Mouse (Mus musculus): ENCODE results near the gene Gm17416. TPM values are rescaled to one million over a fixed set of nuclear protein-coding genes. Genes with fewer than 3 reads are reported as not detected.

The Gm17416 gene
- not detected in 2 replicates for polyA plus RNA-seq (2014; fragmentation: Nextera tagmentation; extraction: Ambion mirVana)

DNA sequence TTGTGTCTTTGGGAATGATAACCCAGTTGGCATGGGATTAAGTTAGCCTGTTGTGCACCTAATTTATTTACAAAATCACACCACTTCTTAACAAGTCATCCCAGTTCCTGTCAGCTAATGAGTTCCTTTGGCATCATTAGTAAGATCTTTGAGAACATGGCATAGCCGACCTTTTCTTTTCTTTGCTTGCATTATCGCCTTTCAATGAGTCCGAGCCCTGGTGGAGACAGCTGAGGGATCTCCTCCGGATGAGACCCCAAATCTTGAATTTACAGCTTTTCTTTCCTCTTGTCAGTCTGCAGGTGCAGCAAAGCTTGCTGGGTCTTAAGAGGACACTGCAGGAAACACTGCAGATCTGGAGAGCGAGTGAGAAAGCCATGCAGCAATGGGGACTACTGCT lies at the start of gene Gm17416:
Gm17416 (plus strand) TSS at position 301 of the 400 bp plus-strand sequence.
- Histone ChIP-seq H3K9ac (replicated peaks; ENCODE audit: low read length) (no peak within 1 kb of the TSS), H3K27ac (replicated peaks; ENCODE audit: low read depth, low read length) (no peak within 1 kb of the TSS), H3K36me3 (replicated peaks; ENCODE audit: control insufficient read depth, insufficient read depth, low read depth, low read length) (no peaks in the 10 kb centered on the region), H3K27me3 (ENCODE audit: control insufficient read depth, insufficient read depth, low read length) (no peaks in the 10 kb centered on the region), H3K4me1 (ENCODE audit: control insufficient read depth, insufficient read depth, low read length) (no peaks in the 10 kb centered on the region), H3K9me3 (replicated peaks; ENCODE audit: control insufficient read depth, low read length) (no peaks in the 10 kb centered on the region), H3K4me2 (ENCODE audit: low read depth, low read length) (no peak within 1 kb of the TSS), H3K4me3 (ENCODE audit: low read depth, low read length) (no peak within 1 kb of the TSS)
- DNase-seq (ENCODE audit: low spot score) (no peak), ATAC-seq (replicated peaks; ENCODE audit: insufficient number of reproducible peaks, low FRiP score, low TSS enrichment, low read depth) (no peak)
- WGBS: 89% methylated on average over 5 of the region's 5 CpGs

- no peaks in the 10 kb centered on the region for H3K27me3 ChIP-seq (ENCODE audit: control insufficient read depth, insufficient read depth, low read length)
- H3K36me3 ChIP-seq (replicated peaks; ENCODE audit: control insufficient read depth, insufficient read depth, low read depth, low read length): no peaks in the 10 kb centered on the region
- DNase-seq (ENCODE audit: low spot score) (no peak), ATAC-seq (replicated peaks; ENCODE audit: insufficient number of reproducible peaks, low FRiP score, low TSS enrichment, low read depth) (no peak)
- WGBS: 56% methylated on average over 13 of the region's 13 CpGs
- no peak within 1 kb of the TSS for H3K4me3 ChIP-seq (ENCODE audit: low read depth, low read length)
- no peaks in the 10 kb centered on the region for H3K4me1 ChIP-seq (ENCODE audit: control insufficient read depth, insufficient read depth, low read length)
- no peak within 1 kb of the TSS for H3K4me2 ChIP-seq (ENCODE audit: low read depth, low read length)
- H3K27ac ChIP-seq (replicated peaks; ENCODE audit: low read depth, low read length): no peak within 1 kb of the TSS
- H3K9me3 ChIP-seq (replicated peaks; ENCODE audit: control insufficient read depth, low read length): no peaks in the 10 kb centered on the region
- no peak within 1 kb of the TSS for H3K9ac ChIP-seq (replicated peaks; ENCODE audit: low read length)
These were observed 29.0 kb upstream of the Gm17416 start, which contains the start of gene Defb29 for GRCm38 (mm10) chr2:152539944-152540710. Defb29 (minus strand) TSS chr2:152540098.

GRCm38 (mm10) chr2:152541979-152542378 lies 27.2 kb upstream of the Gm17416 start:
- H3K9ac ChIP-seq (replicated peaks; ENCODE audit: low read length): no peak overlapping the region
- ATAC-seq (replicated peaks; ENCODE audit: insufficient number of reproducible peaks, low FRiP score, low TSS enrichment, low read depth) (no peak), DNase-seq (ENCODE audit: low spot score) (no peak)
- H3K9me3 ChIP-seq (replicated peaks; ENCODE audit: control insufficient read depth, low read length): no peaks in the 10 kb centered on the region
- no peak overlapping the region for H3K4me2 ChIP-seq (ENCODE audit: low read depth, low read length)
- no peaks in the 10 kb centered on the region for H3K27me3 ChIP-seq (ENCODE audit: control insufficient read depth, insufficient read depth, low read length)
- WGBS: 86% methylated on average over 9 of the region's 9 CpGs
- H3K27ac ChIP-seq (replicated peaks; ENCODE audit: low read depth, low read length): no peak overlapping the region
- no peaks in the 10 kb centered on the region for H3K4me1 ChIP-seq (ENCODE audit: control insufficient read depth, insufficient read depth, low read length)
- H3K4me3 ChIP-seq (ENCODE audit: low read depth, low read length): no peak overlapping the region
- no peaks in the 10 kb centered on the region for H3K36me3 ChIP-seq (replicated peaks; ENCODE audit: control insufficient read depth, insufficient read depth, low read depth, low read length)

- H3K9ac ChIP-seq (replicated peaks; ENCODE audit: low read length): no peak overlapping the region
- H3K9me3 ChIP-seq (replicated peaks; ENCODE audit: control insufficient read depth, low read length): no peaks in the 10 kb centered on the region
- no peak for ATAC-seq (replicated peaks; ENCODE audit: insufficient number of reproducible peaks, low FRiP score, low TSS enrichment, low read depth)
- no peaks in the 10 kb centered on the region for H3K27me3 ChIP-seq (ENCODE audit: control insufficient read depth, insufficient read depth, low read length)
- no peak overlapping the region for H3K4me3 ChIP-seq (ENCODE audit: low read depth, low read length)
- WGBS: 73% methylated on average over 2 of the region's 2 CpGs
- H3K4me2 ChIP-seq (ENCODE audit: low read depth, low read length): no peak overlapping the region
- H3K27ac ChIP-seq (replicated peaks; ENCODE audit: low read depth, low read length): no peak overlapping the region
- no peaks in the 10 kb centered on the region for H3K36me3 ChIP-seq (replicated peaks; ENCODE audit: control insufficient read depth, insufficient read depth, low read depth, low read length)
- H3K4me1 ChIP-seq (ENCODE audit: control insufficient read depth, insufficient read depth, low read length): no peaks in the 10 kb centered on the region
- no peak for DNase-seq (ENCODE audit: low spot score)
These were observed 26.2 kb upstream of the Gm17416 start for GRCm38 (mm10) chr2:152542897-152543296.

DNA sequence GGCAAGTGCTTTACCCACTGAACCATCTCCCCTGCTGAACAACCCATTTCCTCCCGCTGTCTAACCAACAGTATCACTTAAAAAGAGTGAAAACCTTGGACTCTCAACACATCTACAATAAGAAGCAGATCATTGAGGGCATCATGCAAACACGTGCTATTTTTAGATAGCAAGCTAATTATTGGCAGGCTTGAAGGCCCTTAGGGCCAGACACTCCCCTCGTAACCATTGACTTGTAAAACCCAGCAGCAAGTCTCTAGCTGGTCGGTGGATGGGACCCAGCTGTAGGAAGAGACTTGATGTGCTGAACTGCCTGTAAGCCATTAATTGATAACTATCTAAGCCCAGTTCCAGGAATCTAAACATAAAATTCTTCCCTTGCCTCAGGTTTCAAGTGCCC lies 25.7 kb upstream of the Gm17416 start:
- H3K4me2 ChIP-seq (ENCODE audit: low read depth, low read length): no peak overlapping the region
- DNase-seq (ENCODE audit: low spot score) (no peak), ATAC-seq (replicated peaks; ENCODE audit: insufficient number of reproducible peaks, low FRiP score, low TSS enrichment, low read depth) (no peak)
- H3K9ac ChIP-seq (replicated peaks; ENCODE audit: low read length): no peak overlapping the region
- H3K4me3 ChIP-seq (ENCODE audit: low read depth, low read length): no peak overlapping the region
- 76% methylated on average over 4 of the region's 4 CpGs for WGBS
- H3K27me3 ChIP-seq (ENCODE audit: control insufficient read depth, insufficient read depth, low read length): no peaks in the 10 kb centered on the region
- H3K4me1 ChIP-seq (ENCODE audit: control insufficient read depth, insufficient read depth, low read length): no peaks in the 10 kb centered on the region
- no peak overlapping the region for H3K27ac ChIP-seq (replicated peaks; ENCODE audit: low read depth, low read length)
- H3K36me3 ChIP-seq (replicated peaks; ENCODE audit: control insufficient read depth, insufficient read depth, low read depth, low read length): no peaks in the 10 kb centered on the region
- no peaks in the 10 kb centered on the region for H3K9me3 ChIP-seq (replicated peaks; ENCODE audit: control insufficient read depth, low read length)

- no peaks in the 10 kb centered on the region for H3K9me3 ChIP-seq (replicated peaks; ENCODE audit: control insufficient read depth, low read length)
- no peak overlapping the region for H3K4me2 ChIP-seq (ENCODE audit: low read depth, low read length)
- no peak overlapping the region for H3K27ac ChIP-seq (replicated peaks; ENCODE audit: low read depth, low read length)
- WGBS: 31% methylated on average over 4 of the region's 4 CpGs
- H3K4me3 ChIP-seq (ENCODE audit: low read depth, low read length): no peak overlapping the region
- no peak overlapping the region for H3K9ac ChIP-seq (replicated peaks; ENCODE audit: low read length)
- no peaks in the 10 kb centered on the region for H3K4me1 ChIP-seq (ENCODE audit: control insufficient read depth, insufficient read depth, low read length)
- no peaks in the 10 kb centered on the region for H3K27me3 ChIP-seq (ENCODE audit: control insufficient read depth, insufficient read depth, low read length)
- no peaks in the 10 kb centered on the region for H3K36me3 ChIP-seq (replicated peaks; ENCODE audit: control insufficient read depth, insufficient read depth, low read depth, low read length)
- ATAC-seq (replicated peaks; ENCODE audit: insufficient number of reproducible peaks, low FRiP score, low TSS enrichment, low read depth): 0 out of 2 replicates have a peak, but pooled peaks have one; percentile 52
- peak; percentile 68 for DNase-seq (ENCODE audit: low spot score)
These were observed 24.4 kb upstream of the Gm17416 start for GRCm38 (mm10) chr2:152544691-152545090.

GRCm38 (mm10) chr2:152548124-152548523 lies 21.0 kb upstream of the Gm17416 start:
- DNase-seq (ENCODE audit: low spot score) (no peak), ATAC-seq (replicated peaks; ENCODE audit: insufficient number of reproducible peaks, low FRiP score, low TSS enrichment, low read depth) (no peak)
- H3K4me2 ChIP-seq (ENCODE audit: low read depth, low read length): no peak overlapping the region
- WGBS: 83% methylated on average over 5 of the region's 5 CpGs
- no peak overlapping the region for H3K27ac ChIP-seq (replicated peaks; ENCODE audit: low read depth, low read length)
- no peak overlapping the region for H3K9ac ChIP-seq (replicated peaks; ENCODE audit: low read length)
- no peaks in the 10 kb centered on the region for H3K4me1 ChIP-seq (ENCODE audit: control insufficient read depth, insufficient read depth, low read length)
- H3K4me3 ChIP-seq (ENCODE audit: low read depth, low read length): no peak overlapping the region
- no peaks in the 10 kb centered on the region for H3K36me3 ChIP-seq (replicated peaks; ENCODE audit: control insufficient read depth, insufficient read depth, low read depth, low read length)
- H3K9me3 ChIP-seq (replicated peaks; ENCODE audit: control insufficient read depth, low read length): no peaks in the 10 kb centered on the region
- H3K27me3 ChIP-seq (ENCODE audit: control insufficient read depth, insufficient read depth, low read length): no peaks in the 10 kb centered on the region

DNA sequence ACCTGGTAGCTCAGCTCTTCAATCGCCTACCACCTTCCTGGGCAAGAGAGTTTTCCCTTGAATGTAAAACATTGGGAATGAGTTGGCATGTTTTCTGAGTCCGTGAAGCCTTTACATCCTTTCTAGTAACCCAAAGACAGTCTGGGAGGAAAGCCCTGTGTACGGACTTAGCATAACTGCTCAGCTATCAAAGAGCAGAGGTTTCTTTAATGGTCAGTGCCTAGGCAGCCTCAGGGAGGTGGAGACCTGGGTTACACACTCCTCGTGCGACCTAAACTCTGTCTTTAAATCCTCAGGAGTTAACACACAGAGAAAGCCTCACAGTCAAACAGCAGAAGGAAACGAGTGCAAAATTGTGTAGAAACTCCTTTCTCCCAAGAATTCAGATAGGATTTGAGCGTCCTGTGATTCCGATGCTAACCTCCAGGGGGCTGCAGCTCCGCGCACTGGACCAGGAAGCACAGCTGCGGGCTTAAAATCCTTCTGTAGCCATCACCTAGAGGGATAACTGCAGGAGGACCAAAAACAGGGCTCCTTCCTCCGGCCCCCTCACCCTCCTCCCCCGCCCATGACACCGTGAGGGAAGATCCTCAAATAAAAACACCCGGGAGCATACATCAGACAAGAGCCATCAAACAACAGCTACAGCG lies 15.2 kb upstream of the Gm17416 start:
- Histone ChIP-seq H3K4me2 (ENCODE audit: low read depth, low read length) (peak overlapping the region; percentile 21; the same call in 1 of the 2 replicates), H3K9ac (replicated peaks; ENCODE audit: low read length) (no peak overlapping the region), H3K27ac (replicated peaks; ENCODE audit: low read depth, low read length) (no peak overlapping the region), H3K4me3 (ENCODE audit: low read depth, low read length) (no peak overlapping the region), H3K4me1 (ENCODE audit: control insufficient read depth, insufficient read depth, low read length) (no peaks in the 10 kb centered on the region), H3K36me3 (replicated peaks; ENCODE audit: control insufficient read depth, insufficient read depth, low read depth, low read length) (no peaks in the 10 kb centered on the region), H3K27me3 (ENCODE audit: control insufficient read depth, insufficient read depth, low read length) (no peaks in the 10 kb centered on the region), H3K9me3 (replicated peaks; ENCODE audit: control insufficient read depth, low read length) (no peaks in the 10 kb centered on the region)
- DNase-seq (ENCODE audit: low spot score) (peak; percentile 88), ATAC-seq (replicated peaks; ENCODE audit: insufficient number of reproducible peaks, low FRiP score, low TSS enrichment, low read depth) (no peak)
- WGBS: 11% methylated on average over 16 of the region's 16 CpGs
